Mouse (Mus musculus) ES-E14 (cell line): ENCODE measurements around the gene 2810006K23Rik.

Experiments used
- HCFC1 ChIP-seq: IDR thresholded peaks from 2 replicates; pipeline ENCODE4 v1.6.1; 2012; ENCODE audit warnings: low read length, inconsistent platforms, borderline replicate concordance; ENCODE audit not compliant: insufficient read depth
- MAFK ChIP-seq: IDR thresholded peaks from 2 replicates; pipeline ENCODE4 v1.6.1; 2014; ENCODE audit warnings: mild to moderate bottlenecking, low read depth, low read length, inconsistent platforms; ENCODE audit not compliant: insufficient read depth
- ZC3H11A ChIP-seq: IDR thresholded peaks from 2 replicates; pipeline ENCODE4 v1.6.1; 2012; ENCODE audit warnings: low read depth, mild to moderate bottlenecking, inconsistent platforms, low read length, borderline replicate concordance
- ZNF384 ChIP-seq: IDR thresholded peaks from 2 replicates; pipeline ENCODE4 v1.6.1; 2012; ENCODE audit warnings: low read depth, low read length, inconsistent platforms

DNA sequence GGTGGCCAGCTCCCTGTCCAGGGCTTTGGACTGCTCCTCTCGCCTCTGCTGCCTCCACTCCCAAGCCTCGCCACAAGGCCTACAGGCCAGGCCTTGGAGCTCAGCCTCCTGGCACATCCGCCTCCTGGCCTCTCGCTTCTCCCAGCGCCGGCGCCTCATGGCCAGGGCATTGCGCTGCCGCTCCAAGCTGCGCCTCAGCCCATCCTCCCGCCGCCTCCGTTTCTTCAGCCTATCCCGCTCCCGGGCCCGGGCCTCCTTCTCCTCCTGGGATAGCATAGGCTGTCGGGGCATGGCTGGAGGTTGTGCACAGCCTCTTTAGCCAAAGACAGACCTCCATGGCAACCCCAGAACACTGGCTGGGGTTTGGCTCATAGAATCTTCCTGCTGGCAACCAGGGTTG lies 21.3 kb downstream of the 2810006K23Rik start:
- no peak for TF ChIP-seq MAFK
- no peak for TF ChIP-seq ZNF384
- TF ChIP-seq ZC3H11A, result no peak
- no peak for TF ChIP-seq HCFC1
